Mouse (Mus musculus) MEL (cell line): ENCODE data around the gene Cntrl. TPM values are rescaled to one million over a fixed set of nuclear protein-coding genes. Genes with fewer than 3 reads are reported as not detected.

Experiments used
- DNase-seq: peaks from one replicate; pipeline ENCODE4 v3.0.0; 2011; ENCODE audit warnings: low read depth, low spot score
- H3K27ac ChIP-seq: 2 replicates; pipeline ENCODE4 v1.5.1; 2012; ENCODE audit warnings: low read depth, mild to moderate bottlenecking, control low read depth, low read length, moderate library complexity; ENCODE audit not compliant: control insufficient read depth
- H3K27me3 ChIP-seq, 2 experiments: fragments of 150-350 bp in 1 of 2; sonication (generic) in 1 of 2; 2 replicates each; pipeline ENCODE4 v1.6.1; 2012; ENCODE audit warnings: low read length in 2 of 2, mild to moderate bottlenecking in 2 of 2, improper control_type of control experiment in 1 of 2, moderate library complexity in 1 of 2; ENCODE audit not compliant: insufficient read depth in 2 of 2, control insufficient read depth in 1 of 2
- H3K36me3 ChIP-seq, 2 experiments: 2 replicates each; pipeline ENCODE4 v1.6.1; 2012 to 2014; ENCODE audit warnings: low read length in 2 of 2, improper control_type of control experiment in 1 of 2, inconsistent platforms in 1 of 2, mild to moderate bottlenecking in 1 of 2; ENCODE audit not compliant: insufficient read depth in 2 of 2, control insufficient read depth in 1 of 2
- H3K4me1 ChIP-seq, 2 experiments: fragments of 150-350 bp in 1 of 2; sonication (generic) in 1 of 2; 2 replicates each; pipeline ENCODE4 v1.6.1; 2012; ENCODE audit warnings: low read length in 2 of 2, improper control_type of control experiment in 1 of 2, mild to moderate bottlenecking in 1 of 2; ENCODE audit not compliant: insufficient read depth in 2 of 2, control insufficient read depth in 1 of 2
- H3K4me3 ChIP-seq, 2 experiments: fragments of 150-350 bp in 1 of 2; sonication (generic) in 1 of 2; 2 replicates each; pipeline ENCODE4 v1.5.1; 2012; ENCODE audit warnings: low read depth in 2 of 2, low read length in 2 of 2, mild to moderate bottlenecking in 2 of 2, moderate library complexity in 2 of 2, control low read depth in 1 of 2, improper control_type of control experiment in 1 of 2; ENCODE audit not compliant: control insufficient read depth in 1 of 2, insufficient read depth in 1 of 2
- H3K79me2 ChIP-seq: 2 replicates; pipeline ENCODE4 v1.6.1; 2012; ENCODE audit warnings: mild to moderate bottlenecking, low read length, moderate library complexity; ENCODE audit not compliant: control insufficient read depth, poor library complexity, insufficient read depth
- H3K9ac ChIP-seq: 2 replicates; pipeline ENCODE4 v1.6.1; 2012; ENCODE audit warnings: low read depth, mild to moderate bottlenecking, control low read depth, low read length, moderate library complexity; ENCODE audit not compliant: control insufficient read depth, poor library complexity, severe bottlenecking
- H3K9me3 ChIP-seq: fragments of 150-350 bp; sonication (generic); replicated peaks from 2 replicates; pipeline ENCODE4 v1.6.1; 2012; ENCODE audit warnings: mild to moderate bottlenecking, low read length, improper control_type of control experiment, moderate library complexity; ENCODE audit not compliant: insufficient read depth
- BHLHE40 ChIP-seq: IDR thresholded peaks from 2 replicates; pipeline ENCODE4 v1.6.1; 2012; ENCODE audit warnings: low read depth, mild to moderate bottlenecking, inconsistent platforms, low read length, improper control_type of control experiment, borderline replicate concordance
- CTCF ChIP-seq, 3 experiments: IDR thresholded peaks in 2 of 3; conservative IDR thresholded peaks in 1 of 3; 2 replicates each; pipeline ENCODE4 v1.5.1; 2011 to 2012; ENCODE audit warnings: low read length in 3 of 3, low read depth in 2 of 3, mild to moderate bottlenecking in 2 of 3, improper control_type of control experiment in 1 of 3, inconsistent platforms in 1 of 3, mixed read lengths in 1 of 3, moderate library complexity in 1 of 3; ENCODE audit not compliant: control insufficient read depth in 1 of 3, insufficient read depth in 1 of 3, poor library complexity in 1 of 3, severe bottlenecking in 1 of 3
- E2F4 ChIP-seq: IDR thresholded peaks from 2 replicates; pipeline ENCODE4 v1.6.1; 2011; ENCODE audit warnings: low read depth, low read length, improper control_type of control experiment, borderline replicate concordance
- ELF1 ChIP-seq: IDR thresholded peaks from 2 replicates; pipeline ENCODE4 v1.6.1; 2014; ENCODE audit warnings: low read depth, mild to moderate bottlenecking, inconsistent platforms, low read length, improper control_type of control experiment, moderate library complexity
- ETS1 ChIP-seq: IDR thresholded peaks from 2 replicates; pipeline ENCODE4 v1.6.1; 2012; ENCODE audit warnings: low read depth, mild to moderate bottlenecking, inconsistent platforms, low read length, improper control_type of control experiment, moderate library complexity
- GATA1 ChIP-seq: IDR thresholded peaks from 2 replicates; pipeline ENCODE4 v1.6.1; 2011; ENCODE audit warnings: low read depth, low read length, improper control_type of control experiment
- HCFC1 ChIP-seq: IDR thresholded peaks from 2 replicates; pipeline ENCODE4 v1.6.1; 2012; ENCODE audit warnings: low read depth, mild to moderate bottlenecking, inconsistent platforms, low read length, improper control_type of control experiment, moderate library complexity
- MAFK ChIP-seq: IDR thresholded peaks from 2 replicates; pipeline ENCODE4 v1.6.1; 2011; ENCODE audit warnings: low read depth, mild to moderate bottlenecking, low read length, improper control_type of control experiment, borderline replicate concordance
- MAX ChIP-seq: IDR thresholded peaks from 2 replicates; pipeline ENCODE4 v1.6.1; 2011; ENCODE audit warnings: low read length, improper control_type of control experiment
- MAZ ChIP-seq: IDR thresholded peaks from 2 replicates; pipeline ENCODE4 v1.6.1; 2012; ENCODE audit warnings: low read depth, mild to moderate bottlenecking, inconsistent platforms, low read length, improper control_type of control experiment
- MEF2A ChIP-seq: IDR thresholded peaks from 2 replicates; pipeline ENCODE4 v1.6.1; 2014; ENCODE audit warnings: low read depth, mild to moderate bottlenecking, inconsistent platforms, low read length, improper control_type of control experiment; ENCODE audit not compliant: poor library complexity, insufficient replicate concordance, severe bottlenecking; ENCODE audit errors: extremely low read depth
- MYC ChIP-seq: IDR thresholded peaks from 2 replicates; pipeline ENCODE4 v1.6.1; 2011; ENCODE audit warnings: low read depth, mild to moderate bottlenecking, low read length, improper control_type of control experiment, moderate library complexity
- NELFE ChIP-seq: IDR thresholded peaks from 2 replicates; pipeline ENCODE4 v1.6.1; 2011; ENCODE audit warnings: low read depth, low read length, improper control_type of control experiment
- NRF1 ChIP-seq: IDR thresholded peaks from 2 replicates; pipeline ENCODE4 v1.6.1; 2014; ENCODE audit warnings: low read depth, mild to moderate bottlenecking, inconsistent platforms, low read length, improper control_type of control experiment, moderate library complexity; ENCODE audit not compliant: poor library complexity, insufficient read depth, severe bottlenecking
- POLR2AphosphoS2 ChIP-seq: IDR thresholded peaks from 2 replicates; pipeline ENCODE4 v1.6.1; 2011; ENCODE audit warnings: low read length, improper control_type of control experiment
- POLR2AphosphoS5 ChIP-seq: IDR thresholded peaks from 2 replicates; pipeline ENCODE4 v1.6.1; 2012; ENCODE audit warnings: low read depth, borderline replicate concordance, mild to moderate bottlenecking, inconsistent platforms, low read length, moderate library complexity, mixed read lengths
- RAD21 ChIP-seq: IDR thresholded peaks from 2 replicates; pipeline ENCODE4 v1.6.1; 2011; ENCODE audit warnings: mild to moderate bottlenecking, low read depth, low read length, improper control_type of control experiment
- RCOR1 ChIP-seq: IDR thresholded peaks from 2 replicates; pipeline ENCODE4 v1.6.1; 2012; ENCODE audit warnings: low read depth, mild to moderate bottlenecking, inconsistent platforms, low read length, improper control_type of control experiment
- SIN3A ChIP-seq: IDR thresholded peaks from 2 replicates; pipeline ENCODE4 v1.6.1; 2012; ENCODE audit warnings: low read length, improper control_type of control experiment, inconsistent platforms
- TAL1 ChIP-seq: IDR thresholded peaks from 2 replicates; pipeline ENCODE4 v1.6.1; 2012; ENCODE audit warnings: mild to moderate bottlenecking, inconsistent platforms, low read length, moderate library complexity, mixed read lengths
- TCF12 ChIP-seq: IDR thresholded peaks from 2 replicates; pipeline ENCODE4 v1.6.1; 2014; ENCODE audit warnings: low read depth, mild to moderate bottlenecking, inconsistent platforms, low read length, improper control_type of control experiment, moderate library complexity
- UBTF ChIP-seq: IDR thresholded peaks from 2 replicates; pipeline ENCODE4 v1.6.1; 2012; ENCODE audit warnings: low read depth, mild to moderate bottlenecking, inconsistent platforms, low read length, improper control_type of control experiment, moderate library complexity, borderline replicate concordance; ENCODE audit not compliant: insufficient read depth
- ZNF384 ChIP-seq: IDR thresholded peaks from 2 replicates; pipeline ENCODE4 v1.6.1; 2012; ENCODE audit warnings: low read depth, mild to moderate bottlenecking, inconsistent platforms, low read length, improper control_type of control experiment
- polyA plus RNA-seq, 2 experiments: library from polyadenylated mRNA; stranded (reverse) in 1 of 2; unstranded in 1 of 2; fragments of >175 nt in 1 of 2; fragments of >200 nt in 1 of 2; gene quantifications; 2 replicates each; pipeline versions ENCODE4 v1.2.1 to v1.2.4; 2012; ENCODE audit warnings: low replicate concordance in 2 of 2, low read depth in 1 of 2; ENCODE audit not compliant: insufficient read length in 2 of 2, insufficient read depth in 1 of 2, missing spikeins in 1 of 2
- total RNA-seq: library from RNA; depleted of rRNA; stranded (reverse); fragments of 300-350 nt; gene quantifications from 2 replicates; pipeline ENCODE4 v1.2.3, GENCODE M21; 2012

Gene Cntrl
- total and polyA plus RNA-seq, 3 experiments, result 17.0 to 24.0 TPM; not detected in 1

DNA sequence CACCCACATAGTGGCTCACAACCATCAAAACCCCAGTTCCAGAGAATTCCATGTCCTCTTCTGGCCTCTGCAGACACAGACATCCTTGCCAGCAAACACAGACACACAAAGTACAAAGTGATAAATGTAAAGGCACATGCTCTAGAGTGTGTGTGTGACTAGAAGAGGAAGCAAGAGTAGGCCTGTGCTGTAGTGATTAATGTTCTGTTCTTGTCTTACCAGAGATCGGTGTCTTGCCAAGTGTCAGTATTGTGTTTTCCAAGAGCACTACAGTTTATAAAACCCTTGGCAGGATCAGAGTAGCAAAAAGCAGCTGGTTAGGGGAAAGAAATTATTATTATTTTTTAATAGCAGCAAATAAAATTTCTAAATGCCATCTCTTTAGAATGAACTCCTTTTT is 29.3 kb downstream of the Cntrl start (continued):
- TF ChIP-seq HCFC1, result no peak
- peak; percentile 92 for TF ChIP-seq MYC
- peak; percentile 74 for TF ChIP-seq GATA1
- peak; percentile 86 for TF ChIP-seq BHLHE40
- no peak for TF ChIP-seq UBTF
- no peak for TF ChIP-seq ELF1
- TF ChIP-seq, all 39 proteins: peak for 15

- Histone ChIP-seq H3K36me3 (peaks cover 19 to 24% of the 10 kb centered on the region in 2 experiments), H3K27me3 (no peaks in the 10 kb centered on the region)
- no peak for DNase-seq
Observed at GRCm38 (mm10) chr2:35141673-35142072, 32.4 kb downstream of the Cntrl start.

GRCm38 (mm10) chr2:35148806-35149205 is 39.5 kb downstream of the Cntrl start:
- TF ChIP-seq UBTF (no peak), MAFK (no peak), NELFE (no peak), RAD21 (no peak), NRF1 (no peak), SIN3A (no peak), CTCF (IDR thresholded peaks at IDR 0.05 in 2 of 3, conservative IDR thresholded peaks at IDR 0.05 in 1 of 3; ENCODE audit: control insufficient read depth in 1 of 3, insufficient read depth in 1 of 3, low read depth in 2 of 3, low read length in 3 of 3, poor library complexity in 1 of 3, severe bottlenecking in 1 of 3) (no peak), ETS1 (no peak), POLR2AphosphoS5 (no peak), RCOR1 (no peak), ZNF384 (no peak), MAX (no peak), E2F4 (no peak)
- TF ChIP-seq, all 39 proteins: peak for 0
- no peak overlapping the region for H3K4me3 ChIP-seq
- no peaks in the 10 kb centered on the region for H3K9me3 ChIP-seq
- H3K27me3 ChIP-seq, result no peaks in the 10 kb centered on the region
- peaks cover 0 to 13% of the 10 kb centered on the region in 2 experiments; a peak in 2 of 4 replicates for H3K36me3 ChIP-seq
- no peak for DNase-seq
- H3K4me1 ChIP-seq, result no peaks in the 10 kb centered on the region
- H3K9ac ChIP-seq, result no peak overlapping the region
- no peaks in the 10 kb centered on the region for H3K79me2 ChIP-seq
- no peak overlapping the region for H3K27ac ChIP-seq

More at GRCm38 (mm10) chr2:35141673-35142072, 32.4 kb downstream of the Cntrl start:
- TF ChIP-seq CTCF (IDR thresholded peaks at IDR 0.05 in 2 of 3, conservative IDR thresholded peaks at IDR 0.05 in 1 of 3; ENCODE audit: control insufficient read depth in 1 of 3, insufficient read depth in 1 of 3, low read depth in 2 of 3, low read length in 3 of 3, poor library complexity in 1 of 3, severe bottlenecking in 1 of 3) (no peak), GATA1 (no peak), ETS1 (no peak), RCOR1 (no peak), HCFC1 (no peak), TAL1 (no peak), E2F4 (no peak), MAZ (no peak), RAD21 (no peak), ZNF384 (no peak), ELF1 (no peak), POLR2AphosphoS2 (no peak), TCF12 (no peak), MEF2A (no peak)
- peaks cover 13% of the 10 kb centered on the region in 2 experiments for H3K4me1 ChIP-seq
- no peaks in the 10 kb centered on the region for H3K79me2 ChIP-seq
- no peak overlapping the region for H3K9ac ChIP-seq
- H3K4me3 ChIP-seq, result no peak overlapping the region
- no peaks in the 10 kb centered on the region for H3K9me3 ChIP-seq
- H3K27ac ChIP-seq, result no peak overlapping the region
